Mouse (Mus musculus) right cerebral cortex, postnatal 10 days (tissue): ENCODE data around the gene Pheta2.
A peak's percentile ranks its signal among the peaks of the same experiment; 100 is the strongest.

ENCODE experiments used
- DNase-seq, 2 experiments: peaks; one replicate each; pipeline ENCODE4 v3.0.0; 2021; ENCODE audit warnings: low spot score in 2 of 2

The Pheta2 gene

DNA sequence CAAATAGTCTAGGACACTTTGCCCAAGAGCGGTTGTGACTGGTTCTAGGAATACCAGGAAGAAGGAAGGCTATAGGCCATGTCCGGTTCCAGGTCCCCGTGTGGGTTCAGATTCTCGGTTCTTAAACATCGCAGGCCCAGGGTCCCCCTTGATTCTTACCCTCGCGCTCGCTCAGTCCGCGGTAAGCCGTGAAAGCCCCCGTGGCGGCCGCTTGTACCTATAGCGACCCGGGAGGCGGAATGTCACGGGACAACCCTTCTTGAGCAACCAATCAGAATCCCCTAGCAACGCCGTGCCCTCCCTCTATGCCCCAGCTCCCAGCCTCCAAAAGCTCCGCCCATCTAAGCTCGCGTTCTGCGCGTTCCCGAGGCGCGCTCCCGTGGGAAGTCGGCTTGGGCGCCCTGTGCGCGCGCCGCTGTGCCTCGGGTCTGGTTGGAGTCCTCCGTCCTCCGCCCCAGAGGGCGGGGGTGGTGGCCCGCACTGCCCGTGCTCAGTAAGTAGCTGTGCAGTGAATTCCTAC, at the start of gene Pheta2, which contains the start of the genes Naga and Smdt1:
TSS of gene Pheta2 (plus strand) at position 350 of the 520 bp plus-strand sequence.
TSS of gene Naga (minus strand) at position 333 of the 520 bp plus-strand sequence.
TSS of gene Smdt1 (plus strand) at position 367 of the 520 bp plus-strand sequence.
- DNase-seq = peak; percentile 96

DNA sequence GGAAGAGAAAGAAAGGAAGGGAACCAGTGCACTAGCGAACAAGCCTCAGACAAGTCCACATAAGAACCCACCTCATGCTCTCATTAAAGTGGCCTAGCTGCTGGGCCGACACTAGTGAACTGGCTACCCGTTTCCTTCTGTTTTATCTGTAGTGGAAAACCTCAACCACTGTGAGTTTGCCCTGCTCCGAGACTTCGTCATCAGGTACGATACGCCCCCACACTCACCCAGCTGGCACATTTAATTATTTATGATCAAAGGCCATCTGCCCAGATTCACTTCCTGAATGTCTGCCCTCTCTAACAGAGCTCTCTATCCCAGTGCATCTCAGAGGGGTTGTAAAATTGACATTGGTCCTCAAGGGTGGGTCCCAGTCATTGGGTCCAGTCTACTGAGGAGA, 48.5 kb upstream of the Pheta2 start:
- DNase-seq = no peak

DNA sequence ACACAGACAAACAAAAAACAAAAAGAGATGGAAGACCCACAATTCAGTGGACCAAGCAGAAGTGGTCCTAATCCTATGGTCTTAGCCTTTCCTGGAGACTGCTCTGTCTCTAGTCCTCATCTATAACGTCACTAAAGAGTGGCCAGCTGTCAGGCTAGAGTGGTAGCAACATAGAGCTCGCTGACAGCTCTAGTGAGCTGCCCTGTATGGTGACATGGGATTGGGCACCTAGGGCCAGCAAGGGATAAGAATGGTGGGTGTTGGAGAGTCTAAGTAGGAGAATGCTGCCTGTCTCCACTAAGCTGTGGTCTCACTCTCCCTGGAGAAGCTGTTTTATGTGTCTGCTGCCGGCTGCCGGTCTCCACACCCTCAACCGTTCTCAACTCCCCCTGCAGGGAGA, 45.9 kb upstream of the Pheta2 start:
- DNase-seq = no peak

GRCm38 (mm10) chr15:82293271-82293711, 45.5 kb upstream of the Pheta2 start:
- peak in 1 of 2 experiments; percentile 62 for DNase-seq

DNA sequence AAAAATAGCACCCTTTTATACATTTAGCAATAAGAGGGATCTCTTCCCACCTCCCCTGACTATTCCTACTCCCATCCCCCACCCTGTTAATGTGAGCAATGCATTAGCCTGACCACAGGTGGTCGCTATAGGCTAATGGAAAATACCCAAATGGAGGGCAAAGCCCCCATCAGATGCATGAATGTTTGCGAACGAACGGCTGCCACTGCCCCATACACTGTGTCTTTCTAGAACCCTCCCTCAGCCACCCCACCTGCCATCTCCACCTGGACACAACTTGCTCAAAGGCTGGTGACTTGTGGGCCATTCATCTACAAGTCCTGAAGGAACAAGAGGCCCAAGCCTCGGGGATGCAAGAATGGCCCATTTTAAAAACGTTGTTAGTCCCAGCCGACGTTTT, 44.7 kb upstream of the Pheta2 start:
- DNase-seq = peak; percentile 63 to 67

DNA sequence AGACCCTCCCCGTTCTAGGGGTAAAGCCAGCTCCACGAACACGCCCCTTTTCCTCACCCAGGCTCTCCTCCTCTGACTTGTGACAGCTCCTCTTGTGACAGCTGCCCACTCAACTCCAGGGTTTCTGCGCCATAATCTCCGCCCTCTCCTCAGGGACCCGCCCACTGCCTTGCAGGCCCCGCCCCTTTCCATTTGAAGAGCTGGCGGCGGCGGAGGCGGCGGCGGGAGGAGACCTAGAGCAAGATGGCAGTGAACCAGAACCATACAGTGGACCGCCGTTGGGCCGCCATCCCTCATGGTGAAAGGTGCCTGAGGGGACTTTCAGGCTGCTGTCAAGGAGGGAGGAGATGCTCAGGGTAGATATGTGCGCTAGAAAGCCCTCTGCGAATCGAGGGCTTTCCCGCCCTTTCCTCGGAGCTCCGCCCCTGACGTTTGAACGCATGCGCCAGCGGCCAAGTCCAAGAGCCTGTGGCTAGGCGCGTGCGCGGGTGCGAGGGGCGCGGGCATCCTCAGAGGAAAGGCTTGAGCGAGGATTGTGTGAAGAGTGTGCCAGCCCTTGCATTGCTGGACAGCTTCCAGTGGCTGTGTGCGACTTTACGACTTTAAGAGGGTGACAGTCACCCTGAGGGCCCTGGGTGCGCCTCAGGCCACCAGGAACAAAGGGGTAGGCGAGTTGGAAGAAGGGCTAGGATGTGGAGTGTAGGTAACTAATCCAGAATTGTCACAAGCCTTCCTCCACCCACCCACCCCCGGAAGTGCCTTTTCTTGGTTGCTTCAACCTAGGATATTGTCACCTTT, 39.8 kb upstream of the Pheta2 start, which contains the start of gene Wbp2nl:
TSS of gene Wbp2nl (plus strand) at position 191 of the 798 bp plus-strand sequence.
- DNase-seq = no peak

DNA sequence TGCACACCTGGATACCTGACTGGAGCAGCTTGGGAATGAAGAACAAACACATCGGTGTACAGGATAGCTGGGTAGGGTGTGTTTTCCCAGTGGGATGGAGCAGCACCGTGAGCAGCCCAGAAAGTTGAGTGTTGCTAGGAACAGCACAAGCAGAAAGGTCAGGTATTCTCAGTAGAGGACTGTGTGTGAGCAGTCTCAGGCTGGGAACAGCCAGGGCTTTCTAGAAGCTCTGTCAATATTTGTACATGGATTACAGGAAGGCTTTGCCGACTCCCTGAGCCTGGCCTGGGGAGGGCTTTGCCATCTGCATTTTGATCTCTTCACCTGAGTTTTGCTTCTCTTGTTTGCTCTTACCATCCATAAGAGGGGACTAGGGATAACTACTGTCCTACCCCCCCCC, 31.6 kb upstream of the Pheta2 start:
- DNase-seq = no peak

GRCm38 (mm10) chr15:82308416-82308815, 30.3 kb upstream of the Pheta2 start:
- DNase-seq = no peak

- DNase-seq = no peak
Measured at GRCm38 (mm10) chr15:82317839-82318238, 20.9 kb upstream of the Pheta2 start.

- no peak for DNase-seq
Measured at GRCm38 (mm10) chr15:82319613-82320012, 19.1 kb upstream of the Pheta2 start.

DNA sequence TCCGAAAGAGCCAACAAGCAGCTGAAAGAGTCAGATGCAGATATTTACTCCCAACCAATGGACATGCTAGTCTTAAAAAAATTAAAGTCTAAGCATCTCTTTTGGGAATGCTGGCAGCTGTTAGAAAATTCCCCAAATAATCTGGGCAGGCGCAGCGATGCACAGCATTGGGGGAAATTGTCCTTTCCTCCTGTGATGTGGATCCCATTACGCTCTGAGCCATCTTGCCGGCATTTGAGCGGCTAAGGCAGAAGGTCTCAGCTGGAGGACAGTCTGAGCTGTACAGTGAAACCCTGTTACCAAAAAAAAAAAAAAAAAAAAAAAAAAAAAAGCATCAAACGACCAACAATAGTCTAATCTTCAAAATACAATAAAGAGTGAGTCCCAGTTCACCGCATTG, 16.5 kb upstream of the Pheta2 start:
- DNase-seq = no peak

GRCm38 (mm10) chr15:82325382-82325781, 13.4 kb upstream of the Pheta2 start:
- no peak for DNase-seq

DNA sequence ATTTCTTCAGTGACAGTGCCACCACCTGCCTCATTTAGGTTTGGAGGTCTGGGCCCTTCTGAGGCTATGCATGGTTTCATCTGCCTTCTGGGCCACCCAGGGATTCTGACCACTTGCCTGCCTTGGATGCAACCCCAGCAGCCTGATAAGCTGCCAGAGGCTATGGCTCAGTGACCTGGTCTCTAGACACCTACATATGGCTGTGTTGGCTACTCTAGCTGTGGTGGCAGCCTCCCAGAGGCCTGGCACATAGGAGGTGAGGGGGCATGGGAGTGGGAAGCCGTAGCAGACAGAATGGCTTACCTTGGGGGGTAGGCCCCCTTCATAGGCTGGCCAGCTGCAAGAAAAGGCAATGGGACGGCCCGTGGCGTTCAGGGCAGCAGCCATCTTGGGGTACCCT, 3.5 kb upstream of the Pheta2 start:
- no peak for DNase-seq

- no peak for DNase-seq
Measured at GRCm38 (mm10) chr15:82336629-82337028, 2.1 kb upstream of the Pheta2 start.

DNA sequence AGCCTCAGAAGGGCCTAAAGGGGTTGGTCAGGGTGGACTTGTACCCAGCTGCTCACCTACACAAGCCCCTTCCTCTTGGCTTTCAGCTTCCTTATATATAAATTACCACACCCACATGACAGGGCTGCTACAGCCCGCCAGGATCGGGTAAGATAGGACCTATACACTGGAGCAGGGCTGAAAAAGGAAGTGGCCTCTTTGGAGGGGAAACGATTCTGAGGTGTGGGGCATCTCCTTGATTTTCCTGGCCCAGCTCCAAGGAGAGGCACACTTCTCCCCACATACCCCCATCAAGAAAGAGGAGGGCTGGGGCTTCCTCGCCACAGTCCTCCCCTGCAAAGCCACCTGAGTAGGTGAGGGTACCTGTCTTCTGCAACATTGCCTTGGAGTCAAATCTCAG, 867 bp upstream of the Pheta2 start:
- peak in 1 of 2 experiments; percentile 36 for DNase-seq

DNA sequence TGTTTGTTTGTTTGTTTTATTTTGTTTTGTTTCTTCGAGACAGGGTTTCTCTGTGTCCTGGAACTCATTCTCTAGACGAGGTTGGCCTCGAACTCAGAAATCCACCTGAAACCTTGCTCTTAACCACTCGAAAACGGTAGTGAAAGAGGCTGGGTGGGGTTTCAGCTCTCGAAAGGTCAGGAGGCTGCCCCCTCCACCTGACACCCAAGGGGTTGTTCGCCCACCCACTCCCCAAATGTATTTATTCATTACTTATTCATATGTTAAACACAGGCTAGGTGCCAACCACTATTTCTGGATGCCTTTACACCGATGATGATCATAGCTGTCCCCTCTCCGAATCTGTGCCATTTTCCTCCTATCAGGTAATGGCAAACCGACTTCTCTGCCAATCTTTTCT, 408 bp downstream of the Pheta2 start:
- peak in 1 of 2 experiments; percentile 30 for DNase-seq

DNA sequence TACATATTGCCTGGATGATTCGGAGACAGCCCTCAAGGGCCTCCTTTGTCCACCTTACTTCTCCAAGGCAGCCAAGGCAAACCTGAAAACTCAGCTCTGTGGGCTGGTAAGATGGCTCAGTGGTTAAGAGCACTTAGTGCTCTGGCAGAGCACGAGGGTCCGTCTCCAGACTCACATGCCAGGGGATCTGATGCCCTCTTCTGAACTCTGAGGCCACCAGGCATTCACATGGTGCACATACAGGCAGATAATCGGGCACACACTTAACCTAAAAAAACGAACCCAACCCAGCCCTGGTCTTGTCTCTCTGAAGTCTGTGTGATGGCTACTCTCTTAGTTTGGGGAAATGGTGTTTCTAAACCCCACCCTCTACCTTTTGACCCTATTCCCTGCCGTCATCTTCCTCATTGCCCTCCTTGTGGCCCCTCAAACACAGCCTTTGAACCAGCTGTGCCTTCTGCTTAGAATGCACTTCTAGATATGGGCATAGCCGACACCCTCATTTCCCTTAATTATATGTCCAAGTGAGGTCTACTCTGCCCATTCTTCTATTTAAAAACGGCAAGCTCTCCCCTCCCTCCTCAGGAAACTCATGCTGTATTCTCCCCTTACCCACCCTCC, 1.0 kb downstream of the Pheta2 start:
- DNase-seq = no peak

DNA sequence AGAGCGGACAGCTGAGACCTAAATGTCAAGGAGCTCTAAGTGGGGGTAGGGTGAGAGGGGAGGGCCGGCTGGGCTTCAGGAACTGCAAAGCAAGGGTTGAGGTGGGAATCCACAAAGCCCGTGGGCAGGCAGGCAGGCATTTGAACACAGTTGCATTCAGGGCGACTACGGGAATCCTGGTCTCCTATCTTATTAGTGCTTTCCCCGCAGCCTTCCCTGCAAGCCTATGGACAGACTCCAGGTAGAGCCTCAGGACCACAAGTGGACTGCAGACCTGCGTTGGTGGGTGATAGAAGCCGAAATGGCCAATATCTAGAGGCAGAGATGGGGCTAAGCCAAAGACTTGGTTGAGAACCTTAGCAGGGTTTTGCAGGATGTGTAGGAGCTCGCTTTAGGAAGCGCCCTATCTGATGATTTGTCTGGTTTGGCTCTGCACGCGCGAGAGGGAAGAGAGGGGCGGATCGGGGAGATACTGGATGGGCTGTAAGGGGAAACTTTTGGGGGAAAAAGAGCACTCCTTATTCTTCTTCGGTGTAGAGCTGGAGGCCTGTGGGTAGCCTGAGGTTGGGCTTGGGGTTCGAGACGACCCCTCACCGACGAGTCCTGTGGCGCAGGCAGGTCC, 1.8 kb downstream of the Pheta2 start:
- peak in 1 of 2 experiments; percentile 25 for DNase-seq

GRCm38 (mm10) chr15:82341036-82341501, 2.3 kb downstream of the Pheta2 start:
- peak in 1 of 2 experiments; percentile 34 for DNase-seq

- DNase-seq = no peak
Measured at GRCm38 (mm10) chr15:82341675-82342542, 3.2 kb downstream of the Pheta2 start.

GRCm38 (mm10) chr15:82342543-82342935, 3.8 kb downstream of the Pheta2 start:
- no peak for DNase-seq
